Mouse (Mus musculus) heart, embryonic 14.5 days (tissue): Measurements from ENCODE around the gene Atp1a3. TPM values are rescaled to one million over a fixed set of nuclear protein-coding genes. Genes with fewer than 3 reads are reported as not detected.
A peak's percentile ranks its signal among the peaks of the same experiment; 100 is the strongest.

Experiments used
- ATAC-seq: fragments of 200-750 bp; cut with Nextera tagmentation; 2 replicates; pipeline ENCODE4 v1.8.0; 2017; ENCODE audit warnings: low read depth, moderate TSS enrichment; ENCODE audit not compliant: insufficient number of reproducible peaks, insufficient read depth, low FRiP score
- H3K27ac ChIP-seq, 2 experiments: fragments of 200-500 bp in 1 of 2; fragments of 300-500 bp in 1 of 2; sonication (generic) in 1 of 2; replicated peaks in 1 of 2; 2 replicates each; pipeline ENCODE4 v1.5.1; 2012 to 2014; ENCODE audit warnings: low read depth in 2 of 2, low read length in 2 of 2, control low read depth in 1 of 2, mild to moderate bottlenecking in 1 of 2, mixed read lengths in 1 of 2; ENCODE audit not compliant: control insufficient read depth in 1 of 2, insufficient read depth in 1 of 2
- H3K27me3 ChIP-seq: fragments of 300-500 bp; sonication (generic); 2 replicates; pipeline ENCODE4 v1.6.1; 2014; ENCODE audit warnings: mild to moderate bottlenecking, low read length, control low read depth; ENCODE audit not compliant: control insufficient read depth, insufficient read depth
- H3K36me3 ChIP-seq: fragments of 300-500 bp; sonication (generic); 2 replicates; pipeline ENCODE4 v1.6.1; 2014; ENCODE audit warnings: mild to moderate bottlenecking, control low read depth, low read length, mixed read lengths; ENCODE audit not compliant: control insufficient read depth, insufficient read depth
- H3K4me1 ChIP-seq, 2 experiments: fragments of 200-500 bp in 1 of 2; fragments of 300-500 bp in 1 of 2; sonication (generic) in 1 of 2; 2 replicates each; pipeline ENCODE4 v1.6.1; 2012 to 2014; ENCODE audit warnings: low read length in 2 of 2, control low read depth in 1 of 2, mixed read lengths in 1 of 2; ENCODE audit not compliant: control insufficient read depth in 2 of 2, insufficient read depth in 2 of 2
- H3K4me2 ChIP-seq: fragments of 300-500 bp; sonication (generic); 2 replicates; pipeline ENCODE4 v1.6.1; 2014; ENCODE audit warnings: mild to moderate bottlenecking, low read length
- H3K4me3 ChIP-seq, 2 experiments: fragments of 200-500 bp in 1 of 2; fragments of 300-500 bp in 1 of 2; sonication (generic) in 1 of 2; 2 replicates each; pipeline ENCODE4 v1.5.1; 2012 to 2014; ENCODE audit warnings: low read length in 2 of 2, mild to moderate bottlenecking in 2 of 2, control low read depth in 1 of 2, low read depth in 1 of 2, moderate library complexity in 1 of 2; ENCODE audit not compliant: control insufficient read depth in 1 of 2, insufficient read depth in 1 of 2
- H3K9ac ChIP-seq: fragments of 300-500 bp; sonication (generic); 2 replicates; pipeline ENCODE4 v1.6.1; 2014; ENCODE audit warnings: mild to moderate bottlenecking, low read length
- H3K9me3 ChIP-seq: fragments of 300-500 bp; sonication (generic); 2 replicates; pipeline ENCODE4 v1.6.1; 2016; ENCODE audit warnings: low read length, control low read depth; ENCODE audit not compliant: control insufficient read depth
- WGBS: fragments of 180-500 bp; shearing (Covaris S2); extraction: QIAGEN DNeasy Blood & Tissue Kit; methylation state at CpG from one replicate; pipeline ENCODE4 v1.1.7; 2014; 5-methylcytosine and 5-hydroxymethylcytosine counted together
- polyA plus RNA-seq: library from polyadenylated mRNA; unstranded; fragments of >200 nt; fragmentation: Nextera tagmentation; extraction: Ambion mirVana; gene quantifications from 2 replicates; pipeline ENCODE4 v1.2.1, GENCODE M21; 2014

Gene Atp1a3
- polyA plus RNA-seq, 1 experiment from 2014 or later, result 0.76 TPM

DNA sequence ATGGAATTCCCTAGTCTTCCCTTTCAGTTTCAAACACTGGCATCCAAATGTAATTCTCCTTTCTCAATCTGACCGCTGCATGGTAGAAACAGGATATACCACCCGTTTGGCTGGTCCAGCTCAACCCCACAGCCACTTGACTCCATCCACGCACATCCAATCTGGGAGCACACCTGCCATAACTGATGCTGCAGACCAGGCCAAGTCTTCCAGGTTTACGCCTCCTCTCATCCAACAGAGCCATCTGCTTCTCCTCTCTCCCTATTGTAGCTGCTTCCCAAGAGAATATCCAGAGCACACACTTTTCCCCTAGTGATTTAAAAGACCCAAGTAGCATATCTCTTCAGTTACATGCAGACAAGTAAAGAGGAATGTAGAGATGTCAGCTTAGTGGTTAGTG, 29.0 kb upstream of the Atp1a3 start:
- no peak overlapping the region for H3K9ac ChIP-seq
- H3K4me2 ChIP-seq, result no peak overlapping the region
- peaks cover 34% of the 10 kb centered on the region for H3K36me3 ChIP-seq
- H3K4me1 ChIP-seq, result no peaks in the 10 kb centered on the region
- no peaks in the 10 kb centered on the region for H3K27me3 ChIP-seq
- no peak overlapping the region for H3K27ac ChIP-seq
- no peak overlapping the region for H3K4me3 ChIP-seq
- no peaks in the 10 kb centered on the region for H3K9me3 ChIP-seq
- WGBS, result 87% methylated on average over 4 of the region's 4 CpGs
- no peak for ATAC-seq

DNA sequence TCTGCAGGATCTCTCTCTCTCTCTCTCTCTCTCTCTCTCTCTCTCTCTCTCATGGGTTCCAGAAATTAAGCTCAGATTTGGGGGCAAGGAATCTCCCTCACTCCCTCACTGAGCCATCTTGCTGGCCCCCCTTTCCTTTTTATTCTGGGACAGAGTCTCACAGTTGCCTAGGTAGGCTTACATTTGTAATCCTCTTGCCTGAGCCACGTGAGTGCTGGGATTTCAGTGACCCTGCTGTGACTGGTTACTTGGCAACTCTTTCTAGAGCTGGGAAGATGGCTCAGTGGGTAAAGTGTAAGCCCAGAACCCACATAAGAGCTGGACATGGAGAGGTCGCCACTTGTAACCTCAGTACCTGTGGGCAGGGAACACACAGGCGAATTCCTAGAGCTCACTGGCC, 25.8 kb upstream of the Atp1a3 start:
- ATAC-seq, result no peak
- H3K4me3 ChIP-seq, result no peak overlapping the region
- no peak overlapping the region for H3K4me2 ChIP-seq
- no peaks in the 10 kb centered on the region for H3K27me3 ChIP-seq
- WGBS, result 69% methylated on average over 3 of the region's 3 CpGs
- H3K4me1 ChIP-seq, result peaks cover 0 to under 1% of the 10 kb centered on the region in 2 experiments; a peak in 1 of 4 replicates
- H3K27ac ChIP-seq, result no peak overlapping the region
- peaks cover 29% of the 10 kb centered on the region for H3K36me3 ChIP-seq
- H3K9me3 ChIP-seq, result no peaks in the 10 kb centered on the region
- no peak overlapping the region for H3K9ac ChIP-seq

DNA sequence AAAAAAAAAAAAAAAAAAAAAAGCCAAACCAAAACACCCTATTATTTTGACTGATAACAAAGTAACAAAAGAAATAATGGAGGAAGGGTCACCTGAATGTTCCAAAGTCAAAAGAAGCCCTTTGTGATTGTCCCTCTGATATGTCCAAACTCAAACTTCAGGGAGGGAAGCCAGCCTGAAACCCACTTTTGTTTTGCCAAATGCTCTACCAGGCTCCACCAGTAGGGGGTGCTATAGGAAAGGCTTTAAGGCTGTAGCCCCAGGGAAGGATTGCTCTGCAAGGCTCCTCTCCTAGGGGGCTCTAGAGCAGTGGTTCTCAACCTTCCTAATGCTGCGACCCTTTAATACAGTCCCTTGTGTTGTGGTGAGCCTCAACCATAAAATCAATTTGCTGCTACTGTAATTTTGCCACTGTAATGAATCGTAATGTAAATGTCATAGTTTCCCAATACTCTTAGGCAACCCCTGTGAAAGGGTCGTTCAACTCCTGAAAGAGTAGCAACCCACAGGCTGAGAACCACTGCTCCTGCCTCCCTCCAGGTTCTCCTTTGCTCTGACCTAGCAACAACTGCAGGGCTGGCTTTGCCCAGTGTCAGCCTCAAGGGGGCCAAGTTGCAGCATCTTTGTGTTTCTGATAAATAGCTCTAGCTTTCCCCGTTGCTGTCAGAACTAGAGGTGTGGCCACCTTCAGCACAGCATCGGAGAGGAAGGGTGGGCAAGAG, 24.4 kb upstream of the Atp1a3 start:
- WGBS, result 39% methylated on average over 5 of the region's 5 CpGs
- no peak overlapping the region for H3K9ac ChIP-seq
- no peak overlapping the region for H3K4me3 ChIP-seq
- no peaks in the 10 kb centered on the region for H3K9me3 ChIP-seq
- peaks cover 20% of the 10 kb centered on the region for H3K36me3 ChIP-seq
- H3K27ac ChIP-seq, result no peak overlapping the region
- no peak for ATAC-seq
- H3K4me1 ChIP-seq, result peaks cover under 1 to 6% of the 10 kb centered on the region in 2 experiments; a peak in 3 of 4 replicates
- H3K4me2 ChIP-seq, result no peak overlapping the region
- no peaks in the 10 kb centered on the region for H3K27me3 ChIP-seq

DNA sequence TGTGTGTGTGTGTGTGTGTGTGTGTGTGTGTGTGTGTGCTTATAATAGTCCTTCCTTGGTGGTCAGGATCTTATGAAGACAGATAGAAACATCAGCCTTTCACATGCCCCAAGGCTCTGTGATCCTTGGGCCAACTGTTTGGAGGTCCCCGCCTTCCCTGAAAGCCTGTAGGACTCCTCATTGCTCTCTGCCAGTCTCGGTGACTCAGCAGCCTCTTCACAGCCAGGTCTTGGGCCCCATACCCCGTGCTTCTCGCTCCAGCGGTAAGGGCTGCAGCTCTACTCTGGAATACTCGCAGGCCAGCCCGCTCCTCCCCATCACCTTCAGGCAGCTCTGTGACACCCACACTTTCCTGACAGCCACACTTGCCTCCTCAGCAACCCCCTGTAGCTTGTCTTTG, 20.7 kb upstream of the Atp1a3 start:
- Histone ChIP-seq H3K9ac (no peak overlapping the region), H3K36me3 (peaks cover 42% of the 10 kb centered on the region), H3K9me3 (no peaks in the 10 kb centered on the region), H3K4me2 (no peak overlapping the region), H3K27ac (no peak overlapping the region), H3K4me3 (no peak overlapping the region), H3K27me3 (no peaks in the 10 kb centered on the region), H3K4me1 (peaks cover 4 to 6% of the 10 kb centered on the region in 2 experiments; a peak in 3 of 4 replicates)
- ATAC-seq, result no peak
- 44% methylated on average over 7 of the region's 7 CpGs for WGBS

DNA sequence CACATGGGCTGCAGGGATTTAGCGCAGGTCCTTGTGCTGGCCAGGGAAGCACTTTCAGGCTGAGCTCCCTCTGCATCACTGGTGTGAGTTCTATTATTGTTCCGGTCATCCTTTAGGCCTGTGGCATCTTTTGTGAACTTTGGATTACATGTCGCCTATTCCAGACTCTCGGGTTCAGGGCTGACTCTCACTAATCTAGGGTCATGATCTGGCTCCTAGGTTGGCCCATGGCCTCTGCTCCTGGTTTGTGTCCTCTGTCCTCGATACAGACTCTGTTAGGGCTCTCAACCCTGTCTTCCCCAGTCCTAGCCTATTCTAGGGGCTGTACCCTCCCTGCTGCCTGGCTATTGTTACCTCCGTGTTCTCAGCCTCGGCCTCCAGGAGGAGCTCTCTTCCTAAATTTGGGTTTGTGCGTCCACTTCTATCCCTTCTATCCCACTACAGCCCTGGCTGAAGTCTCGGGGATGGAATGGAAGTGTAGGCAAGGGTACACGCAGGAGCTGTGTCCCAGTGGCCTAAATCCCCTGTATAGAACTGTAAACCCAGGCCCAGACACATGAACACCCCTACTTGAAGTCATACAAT, 20.2 kb upstream of the Atp1a3 start:
- Histone ChIP-seq H3K27ac (no peak overlapping the region), H3K9ac (no peak overlapping the region), H3K4me1 (peaks cover 4 to 6% of the 10 kb centered on the region in 2 experiments; a peak in 3 of 4 replicates), H3K4me3 (no peak overlapping the region), H3K4me2 (no peak overlapping the region), H3K9me3 (no peaks in the 10 kb centered on the region), H3K27me3 (no peaks in the 10 kb centered on the region), H3K36me3 (peaks cover 47% of the 10 kb centered on the region)
- no peak for ATAC-seq
- 57% methylated on average over 10 of the region's 10 CpGs for WGBS

DNA sequence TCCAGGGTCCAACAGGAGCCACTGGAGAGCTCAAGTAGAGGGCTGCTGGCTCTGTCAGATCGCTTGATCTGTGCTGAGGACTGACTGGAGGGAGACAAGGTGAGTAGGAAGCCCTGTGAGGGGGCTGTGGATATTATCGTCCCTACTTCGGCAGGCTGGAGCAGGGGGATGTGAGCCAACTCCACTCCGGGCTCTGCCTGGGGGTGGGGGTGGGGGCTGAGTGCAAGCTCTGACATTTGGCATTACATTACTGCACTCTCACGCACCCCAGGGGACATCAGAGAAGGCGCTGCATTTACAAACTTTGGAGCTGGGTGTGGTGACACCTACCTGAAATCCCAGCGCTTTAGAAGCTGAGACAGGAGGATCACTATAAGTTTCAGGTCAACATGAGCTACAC, 5.8 kb upstream of the Atp1a3 start:
- no peak for ATAC-seq

DNA sequence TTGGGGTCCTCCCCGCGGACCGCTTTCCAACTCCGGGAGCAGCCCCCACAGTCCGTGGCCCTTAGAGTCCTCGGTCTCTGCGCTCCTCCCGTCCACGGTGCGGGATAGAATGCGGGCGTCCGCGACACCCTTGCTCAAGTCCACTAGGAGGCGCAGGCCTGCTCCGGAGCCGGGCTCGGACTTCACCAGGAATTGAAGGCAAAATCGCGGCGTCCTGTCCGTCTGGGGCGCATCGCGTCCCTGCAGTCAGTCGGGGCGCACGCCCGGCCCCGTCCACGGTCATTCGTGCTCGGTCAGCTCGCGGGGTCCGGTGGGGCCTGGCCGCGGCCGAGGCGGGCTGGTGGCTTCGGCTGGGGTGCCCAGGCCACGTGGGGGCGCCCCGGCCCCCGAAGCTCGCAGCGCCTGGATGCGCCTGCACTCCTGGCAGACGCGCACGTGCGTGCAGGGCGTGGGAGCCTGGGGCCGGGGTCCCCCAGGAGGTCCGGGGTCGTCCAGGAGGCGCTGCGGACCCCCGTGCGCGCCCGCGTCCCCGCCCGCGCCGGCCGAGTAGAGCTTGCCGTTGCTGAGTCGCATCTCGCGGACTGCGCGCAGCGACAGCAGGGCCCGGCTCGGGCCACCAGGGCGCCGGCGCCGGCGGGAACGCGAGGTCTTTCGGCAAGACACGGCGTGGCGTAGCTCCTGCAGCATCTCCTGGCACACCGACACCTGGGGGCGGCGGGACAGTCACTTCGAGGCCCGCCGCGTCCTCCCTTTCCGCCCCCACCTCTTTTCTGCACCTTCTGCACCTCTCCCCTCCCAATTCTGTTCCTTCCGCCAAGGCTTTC, 4.5 kb upstream of the Atp1a3 start:
- Histone ChIP-seq H3K4me2 (peak overlapping the region; percentile 75), H3K36me3 (peaks cover 17% of the 10 kb centered on the region), H3K9me3 (no peaks in the 10 kb centered on the region), H3K4me3 (peak overlapping the region; percentile 31 to 36), H3K27me3 (peaks cover 76% of the 10 kb centered on the region), H3K4me1 (peaks cover 14 to 24% of the 10 kb centered on the region in 2 experiments; a peak in 3 of 4 replicates), H3K9ac (no peak overlapping the region; the same call in 1 of the 2 replicates), H3K27ac (no peak overlapping the region)
- WGBS, result 2% methylated on average over 76 of the region's 97 CpGs
- ATAC-seq, result no peak

More for the DNA sequence above, 5.8 kb upstream of the Atp1a3 start:
- Histone ChIP-seq H3K4me1 (peaks cover 11 to 20% of the 10 kb centered on the region in 2 experiments; a peak in 3 of 4 replicates), H3K9me3 (no peaks in the 10 kb centered on the region), H3K4me3 (no peak overlapping the region), H3K4me2 (no peak overlapping the region), H3K27me3 (peaks cover 64% of the 10 kb centered on the region), H3K27ac (no peak overlapping the region), H3K36me3 (peaks cover 26% of the 10 kb centered on the region), H3K9ac (no peak overlapping the region)
- WGBS, result 51% methylated on average over 7 of the region's 7 CpGs
